Mouse (Mus musculus): Measurements from ENCODE around the gene Rps18.

DNA sequence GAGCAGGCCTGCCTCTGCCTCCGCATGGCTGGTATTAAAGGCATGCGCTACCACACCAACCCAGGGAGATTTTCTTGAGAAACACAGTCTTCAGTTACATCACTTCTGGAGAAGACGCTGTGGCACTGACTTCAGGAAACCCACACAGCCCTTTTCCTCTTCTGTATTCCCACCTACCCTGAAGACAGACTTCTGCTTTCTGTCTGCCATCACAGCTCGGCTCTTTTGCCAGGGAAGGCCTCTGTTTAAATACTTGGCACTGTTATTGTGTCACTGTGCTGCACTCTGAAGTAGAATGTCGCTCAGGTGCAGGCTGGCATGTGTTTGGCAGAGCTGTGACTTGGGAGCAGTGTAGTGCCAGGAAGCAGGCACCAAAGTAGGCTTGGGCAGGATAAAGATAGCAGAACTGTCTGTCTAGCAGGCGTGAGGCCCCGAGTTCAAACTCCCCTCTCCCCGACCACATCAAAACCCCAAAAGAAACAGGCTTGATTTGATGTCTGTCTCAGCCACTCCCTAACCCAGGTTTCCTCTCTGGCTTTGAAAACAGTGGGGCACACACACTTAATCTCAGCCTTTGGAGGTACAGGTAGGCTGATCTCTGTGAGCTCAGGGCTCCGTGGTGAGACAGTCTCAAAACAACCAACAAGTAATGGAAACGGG lies 8.2 kb downstream of the Rps18 start:
- TF ChIP-seq CTCF (IDR thresholded peaks at IDR 0.05 in 2 of 3, conservative IDR thresholded peaks at IDR 0.05 in 1 of 3; ENCODE audit: control insufficient read depth in 1 of 3, insufficient read depth in 1 of 3, low read depth in 2 of 3, low read length in 3 of 3, poor library complexity in 1 of 3, severe bottlenecking in 1 of 3) (no peak), UBTF (IDR thresholded peaks at IDR 0.05; ENCODE audit: borderline replicate concordance, insufficient read depth, low read depth, low read length) (no peak), MXI1 (IDR thresholded peaks at IDR 0.05; ENCODE audit: low read depth, low read length) (no peak), MYC (IDR thresholded peaks at IDR 0.05; ENCODE audit: low read depth, low read length) (no peak), SMC3 (IDR thresholded peaks at IDR 0.05; ENCODE audit: low read depth, low read length) (no peak), CHD2 (IDR thresholded peaks at IDR 0.05; ENCODE audit: low read length) (no peak), EP300 (IDR thresholded peaks at IDR 0.05; ENCODE audit: low read depth in 1 of 2, low read length in 2 of 2) (no peak), USF2 (IDR thresholded peaks at IDR 0.05; ENCODE audit: borderline replicate concordance in 1 of 2, insufficient read depth in 1 of 2, low read depth in 1 of 2, low read length in 2 of 2) (no peak), ZMIZ1 (IDR thresholded peaks at IDR 0.05; ENCODE audit: low read depth, low read length) (no peak)

Measured in MEL (cell line).